Mouse (Mus musculus): ENCODE data around the gene Frrs1. TPM values are rescaled to one million over a fixed set of nuclear protein-coding genes. Genes with fewer than 3 reads are reported as not detected.

Gene Frrs1
- polyA plus RNA-seq, 1 experiment, result 23.4 TPM

GRCm38 (mm10) chr3:116923042-116923441 lies 63.8 kb downstream of the Frrs1 start:
- Histone ChIP-seq H3K4me3 (replicated peaks; ENCODE audit: extremely low read depth, low read depth, low read length) (no peak overlapping the region), H3K4me1 (ENCODE audit: control insufficient read depth, insufficient read depth, low read length) (no peaks in the 10 kb centered on the region; the same call in 1 of the 2 replicates)
- WGBS, result 54% methylated on average over 12 of the region's 12 CpGs
- TF ChIP-seq CTCF (IDR thresholded peaks at IDR 0.05; ENCODE audit: insufficient read depth, low read length) (no peak), POLR2A (IDR thresholded peaks at IDR 0.05; ENCODE audit: borderline replicate concordance, extremely low read depth, low read depth, low read length) (no peak)
- DNase-seq, result no peak

GRCm38 (mm10) chr3:116928994-116929393 lies 69.7 kb downstream of the Frrs1 start:
- no peak for DNase-seq
- no peaks in the 10 kb centered on the region for H3K4me1 ChIP-seq (ENCODE audit: control insufficient read depth, insufficient read depth, low read length)
- TF ChIP-seq CTCF (IDR thresholded peaks at IDR 0.05; ENCODE audit: insufficient read depth, low read length), result no peak
- TF ChIP-seq POLR2A (IDR thresholded peaks at IDR 0.05; ENCODE audit: borderline replicate concordance, extremely low read depth, low read depth, low read length), result no peak
- H3K4me3 ChIP-seq (replicated peaks; ENCODE audit: extremely low read depth, low read depth, low read length), result no peak overlapping the region
- 71% methylated on average over 4 of the region's 4 CpGs for WGBS

- Histone ChIP-seq H3K4me1 (ENCODE audit: control insufficient read depth, insufficient read depth, low read length) (no peaks in the 10 kb centered on the region), H3K4me3 (replicated peaks; ENCODE audit: extremely low read depth, low read depth, low read length) (no peak overlapping the region)
- 51% methylated on average over 1 of the region's 1 CpGs for WGBS
- no peak for DNase-seq
- no peak for TF ChIP-seq POLR2A (IDR thresholded peaks at IDR 0.05; ENCODE audit: borderline replicate concordance, extremely low read depth, low read depth, low read length)
- no peak for TF ChIP-seq CTCF (IDR thresholded peaks at IDR 0.05; ENCODE audit: insufficient read depth, low read length)
Measured at GRCm38 (mm10) chr3:116933158-116933557, 73.9 kb downstream of the Frrs1 start.

GRCm38 (mm10) chr3:116936934-116937691 lies 77.8 kb downstream of the Frrs1 start:
- TF ChIP-seq CTCF (IDR thresholded peaks at IDR 0.05; ENCODE audit: insufficient read depth, low read length) (no peak), POLR2A (IDR thresholded peaks at IDR 0.05; ENCODE audit: borderline replicate concordance, extremely low read depth, low read depth, low read length) (no peak)
- WGBS, result 73% methylated on average over 4 of the region's 4 CpGs
- no peak overlapping the region for H3K4me3 ChIP-seq (replicated peaks; ENCODE audit: extremely low read depth, low read depth, low read length)
- H3K4me1 ChIP-seq (ENCODE audit: control insufficient read depth, insufficient read depth, low read length), result peaks cover 6% of the 10 kb centered on the region; the same call in 1 of the 2 replicates
- DNase-seq, result no peak

- Histone ChIP-seq H3K4me1 (ENCODE audit: control insufficient read depth, insufficient read depth, low read length) (peaks cover 6% of the 10 kb centered on the region), H3K4me3 (replicated peaks; ENCODE audit: extremely low read depth, low read depth, low read length) (no peak overlapping the region)
- no peak for DNase-seq
- TF ChIP-seq CTCF (IDR thresholded peaks at IDR 0.05; ENCODE audit: insufficient read depth, low read length), result no peak
- TF ChIP-seq POLR2A (IDR thresholded peaks at IDR 0.05; ENCODE audit: borderline replicate concordance, extremely low read depth, low read depth, low read length), result no peak
- WGBS, result 58% methylated on average over 10 of the region's 10 CpGs
Measured at GRCm38 (mm10) chr3:116940804-116941558, 81.7 kb downstream of the Frrs1 start.

GRCm38 (mm10) chr3:116941559-116942117 lies 82.4 kb downstream of the Frrs1 start:
- H3K4me3 ChIP-seq (replicated peaks; ENCODE audit: extremely low read depth, low read depth, low read length), result no peak overlapping the region
- H3K4me1 ChIP-seq (ENCODE audit: control insufficient read depth, insufficient read depth, low read length), result peaks cover 6% of the 10 kb centered on the region
- WGBS, result 67% methylated on average over 1 of the region's 1 CpGs
- TF ChIP-seq POLR2A (IDR thresholded peaks at IDR 0.05; ENCODE audit: borderline replicate concordance, extremely low read depth, low read depth, low read length), result no peak
- no peak for TF ChIP-seq CTCF (IDR thresholded peaks at IDR 0.05; ENCODE audit: insufficient read depth, low read length)
- DNase-seq, result no peak

- 69% methylated on average over 6 of the region's 6 CpGs for WGBS
- Histone ChIP-seq H3K4me3 (replicated peaks; ENCODE audit: extremely low read depth, low read depth, low read length) (no peak overlapping the region), H3K4me1 (ENCODE audit: control insufficient read depth, insufficient read depth, low read length) (peaks cover 6% of the 10 kb centered on the region)
- DNase-seq, result no peak
- no peak for TF ChIP-seq CTCF (IDR thresholded peaks at IDR 0.05; ENCODE audit: insufficient read depth, low read length)
- TF ChIP-seq POLR2A (IDR thresholded peaks at IDR 0.05; ENCODE audit: borderline replicate concordance, extremely low read depth, low read depth, low read length), result no peak
Measured at GRCm38 (mm10) chr3:116942751-116943150, 83.5 kb downstream of the Frrs1 start.

GRCm38 (mm10) chr3:116943422-116943821 lies 84.2 kb downstream of the Frrs1 start:
- TF ChIP-seq POLR2A (IDR thresholded peaks at IDR 0.05; ENCODE audit: borderline replicate concordance, extremely low read depth, low read depth, low read length), result no peak
- TF ChIP-seq CTCF (IDR thresholded peaks at IDR 0.05; ENCODE audit: insufficient read depth, low read length), result no peak
- DNase-seq, result no peak
- 70% methylated on average over 4 of the region's 4 CpGs for WGBS
- peaks cover 6% of the 10 kb centered on the region for H3K4me1 ChIP-seq (ENCODE audit: control insufficient read depth, insufficient read depth, low read length)
- H3K4me3 ChIP-seq (replicated peaks; ENCODE audit: extremely low read depth, low read depth, low read length), result no peak overlapping the region

- TF ChIP-seq CTCF (IDR thresholded peaks at IDR 0.05; ENCODE audit: insufficient read depth, low read length), result no peak
- no peak for TF ChIP-seq POLR2A (IDR thresholded peaks at IDR 0.05; ENCODE audit: borderline replicate concordance, extremely low read depth, low read depth, low read length)
- 75% methylated on average over 4 of the region's 4 CpGs for WGBS
Measured at GRCm38 (mm10) chr3:116946476-116946875, 87.2 kb downstream of the Frrs1 start.

More at GRCm38 (mm10) chr3:116946476-116946875, 87.2 kb downstream of the Frrs1 start:
- no peak for DNase-seq
- H3K4me1 ChIP-seq (ENCODE audit: control insufficient read depth, insufficient read depth, low read length), result peaks cover 4% of the 10 kb centered on the region
- H3K4me3 ChIP-seq (replicated peaks; ENCODE audit: extremely low read depth, low read depth, low read length), result no peak overlapping the region

Data from lung, adult 2 months (tissue).